Mouse (Mus musculus): ENCODE data around the gene Mfrp. TPM values are rescaled to one million over a fixed set of nuclear protein-coding genes. Genes with fewer than 3 reads are reported as not detected.

The Mfrp gene
- total RNA-seq, 1 experiment from 2014 or later, result not detected

DNA sequence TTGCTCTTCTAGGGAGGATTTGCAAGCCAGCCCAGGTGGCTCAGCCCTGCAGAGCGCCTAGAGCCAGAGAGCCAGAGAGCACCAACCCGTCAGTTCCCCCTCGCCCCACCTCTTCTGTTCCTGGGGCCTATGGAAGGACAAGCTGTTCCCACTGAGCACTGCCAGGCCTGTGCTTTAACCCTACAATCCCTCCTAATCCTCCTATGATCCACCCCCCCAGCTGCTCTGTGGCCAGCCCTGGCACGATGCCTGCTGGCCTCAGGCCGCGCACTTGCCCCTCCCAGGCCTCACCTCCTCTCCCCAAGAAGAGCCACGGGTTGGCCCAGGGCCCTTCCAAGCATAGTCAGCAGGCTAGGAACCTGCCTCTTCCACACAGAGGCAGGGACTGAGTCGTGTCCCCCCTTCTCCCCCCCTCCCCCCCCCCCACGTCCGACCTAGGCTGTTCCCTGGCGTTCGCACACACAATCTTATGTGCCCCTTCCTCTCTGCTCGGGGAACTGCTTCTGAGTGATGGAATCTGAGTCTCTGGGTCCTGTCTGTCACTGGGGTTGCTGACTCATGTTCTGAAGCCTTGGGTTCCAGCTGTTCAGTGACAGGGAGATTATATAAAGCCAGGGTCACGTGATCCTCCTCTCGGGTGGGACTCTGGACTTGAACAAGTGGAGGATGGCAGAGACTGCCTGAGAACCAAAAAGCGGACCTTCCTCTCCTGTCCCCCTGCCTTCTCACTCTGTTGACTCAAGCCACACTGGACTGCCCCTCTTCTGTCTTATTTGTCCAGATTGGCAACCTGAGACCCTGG lies 22.4 kb upstream of the Mfrp start:
- DNase-seq, result peak; percentile 84

- no peak for DNase-seq
Measured at GRCm38 (mm10) chr9:44079997-44080780, 21.3 kb upstream of the Mfrp start.

- no peak for DNase-seq
Measured at GRCm38 (mm10) chr9:44080953-44081352, 20.6 kb upstream of the Mfrp start.

DNA sequence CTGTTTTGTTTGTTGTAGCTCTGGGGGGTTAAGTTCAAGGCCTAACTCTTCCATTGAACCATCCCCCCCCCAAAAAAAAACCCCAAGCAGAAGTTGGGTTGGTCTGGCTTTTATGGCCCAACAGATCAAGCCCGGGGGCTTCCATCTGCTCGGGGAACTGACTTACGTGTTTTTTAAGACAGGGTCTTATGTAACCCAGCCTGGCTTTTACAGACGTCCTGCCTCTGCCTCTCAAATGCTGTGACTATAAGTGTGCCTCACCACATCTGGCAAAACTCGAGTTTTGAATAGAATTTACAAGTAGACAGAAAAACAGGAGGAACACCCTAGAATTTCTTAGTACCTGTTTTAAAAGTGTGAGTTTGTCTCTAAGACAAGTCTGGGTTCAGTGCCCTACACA lies 19.9 kb upstream of the Mfrp start:
- no peak for DNase-seq

- no peak for DNase-seq
Measured at GRCm38 (mm10) chr9:44082266-44082665, 19.3 kb upstream of the Mfrp start.

DNA sequence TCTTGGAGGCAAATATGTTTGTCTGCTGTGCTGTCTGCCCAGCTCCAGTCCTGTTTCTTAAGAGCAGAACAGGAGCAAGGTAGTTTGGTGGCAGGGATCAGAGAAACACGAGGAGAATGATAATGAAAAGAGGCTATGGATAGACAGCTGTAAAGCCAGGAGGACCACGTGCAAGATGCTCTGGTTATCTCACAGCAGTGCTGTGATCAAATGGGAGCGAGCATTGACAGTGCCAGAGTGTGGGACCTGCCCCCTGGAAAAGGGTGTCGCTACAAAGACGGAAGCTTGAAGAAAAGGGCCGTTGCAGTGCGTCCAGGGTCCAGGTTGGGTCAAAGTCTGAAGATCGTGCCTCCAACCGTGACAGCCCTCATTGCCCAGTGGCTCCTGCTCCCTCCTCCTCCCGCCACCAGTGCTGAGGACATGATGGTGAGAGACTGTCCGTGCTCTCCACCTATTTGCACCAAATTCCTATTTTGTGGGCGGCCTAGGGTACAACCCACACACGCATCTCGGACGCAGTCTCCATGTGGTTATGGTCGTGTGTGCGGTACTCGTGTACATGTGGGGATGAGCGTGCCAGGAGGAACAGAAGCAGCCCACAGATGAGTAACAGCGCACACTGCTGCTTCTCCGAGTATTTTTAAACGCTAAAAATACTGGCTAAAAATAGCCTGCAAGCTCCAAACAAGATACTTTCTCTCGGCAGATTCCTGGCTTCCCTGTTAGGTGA lies 18.0 kb upstream of the Mfrp start:
- no peak for DNase-seq

GRCm38 (mm10) chr9:44084236-44084635 lies 17.3 kb upstream of the Mfrp start:
- DNase-seq, result no peak

DNA sequence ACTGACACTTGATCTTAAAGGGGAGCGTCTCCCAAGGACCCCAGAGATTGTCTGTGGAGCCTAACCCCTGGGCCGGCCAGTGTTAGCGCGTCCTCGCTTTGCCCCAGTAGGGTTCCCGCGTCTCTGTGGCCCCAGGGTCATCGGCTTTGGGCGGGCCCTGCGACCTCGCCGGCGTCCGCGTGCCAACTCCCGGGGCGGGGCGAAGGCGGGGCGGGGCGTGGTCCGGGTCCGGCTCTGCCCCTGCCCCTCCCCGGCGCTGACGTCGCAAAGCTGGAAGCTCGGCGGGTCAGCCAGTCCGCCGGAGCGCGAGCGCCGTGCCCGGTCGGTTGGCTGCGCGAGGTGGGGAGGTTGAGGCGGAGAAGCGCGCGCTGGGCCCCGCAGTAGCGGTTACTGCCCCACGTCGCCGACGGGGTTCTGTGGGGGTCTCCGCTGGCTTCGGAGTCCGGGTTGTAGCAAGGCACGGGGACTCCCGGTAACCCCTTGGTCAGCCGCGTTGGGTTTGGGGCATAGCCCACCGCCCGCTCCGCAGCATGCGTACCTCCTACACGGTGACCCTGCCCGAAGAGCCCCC lies 16.8 kb upstream of the Mfrp start:
- DNase-seq, result peak; percentile 100

GRCm38 (mm10) chr9:44085276-44085675 lies 16.3 kb upstream of the Mfrp start:
- no peak for DNase-seq

GRCm38 (mm10) chr9:44085741-44086665 lies 15.5 kb upstream of the Mfrp start:
- DNase-seq, result peak; percentile 54

- no peak for DNase-seq
Measured at GRCm38 (mm10) chr9:44086960-44087359, 14.6 kb upstream of the Mfrp start.

DNA sequence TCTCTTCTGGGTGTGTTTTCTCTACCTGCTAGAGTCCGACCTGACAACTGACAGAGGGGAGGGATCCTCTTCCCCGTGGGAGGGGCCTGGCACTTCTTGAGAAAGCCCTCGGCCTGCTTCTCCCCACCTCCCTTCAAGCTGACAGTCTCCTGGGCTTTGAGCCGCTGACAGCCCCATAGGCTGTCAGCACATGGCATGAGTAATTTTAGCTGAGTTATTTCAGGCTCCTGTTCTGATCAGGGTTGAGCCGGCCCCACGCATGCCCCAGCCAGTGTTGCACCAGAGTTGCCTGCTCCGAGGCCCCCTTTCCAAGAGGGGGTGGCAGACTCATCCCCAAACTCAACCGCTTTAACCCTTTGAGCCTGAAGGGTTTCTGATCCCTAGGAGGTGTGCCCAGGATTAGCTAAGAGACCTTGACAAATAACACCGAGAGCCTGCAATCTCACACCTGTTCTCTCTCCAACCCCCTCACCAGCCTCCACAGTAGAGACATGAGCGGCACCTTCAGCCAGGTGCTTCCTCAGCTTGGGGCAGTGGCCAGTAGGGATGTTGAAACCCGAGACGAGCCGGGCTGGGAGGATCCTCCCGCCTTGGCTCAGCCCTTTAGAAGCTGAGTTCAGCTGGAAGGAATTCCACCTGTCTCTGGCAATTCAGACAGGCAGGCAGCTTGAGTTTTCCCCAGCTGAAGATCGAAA lies 13.6 kb upstream of the Mfrp start:
- no peak for DNase-seq

- no peak for DNase-seq
Measured at GRCm38 (mm10) chr9:44088877-44089608, 12.5 kb upstream of the Mfrp start.

DNA sequence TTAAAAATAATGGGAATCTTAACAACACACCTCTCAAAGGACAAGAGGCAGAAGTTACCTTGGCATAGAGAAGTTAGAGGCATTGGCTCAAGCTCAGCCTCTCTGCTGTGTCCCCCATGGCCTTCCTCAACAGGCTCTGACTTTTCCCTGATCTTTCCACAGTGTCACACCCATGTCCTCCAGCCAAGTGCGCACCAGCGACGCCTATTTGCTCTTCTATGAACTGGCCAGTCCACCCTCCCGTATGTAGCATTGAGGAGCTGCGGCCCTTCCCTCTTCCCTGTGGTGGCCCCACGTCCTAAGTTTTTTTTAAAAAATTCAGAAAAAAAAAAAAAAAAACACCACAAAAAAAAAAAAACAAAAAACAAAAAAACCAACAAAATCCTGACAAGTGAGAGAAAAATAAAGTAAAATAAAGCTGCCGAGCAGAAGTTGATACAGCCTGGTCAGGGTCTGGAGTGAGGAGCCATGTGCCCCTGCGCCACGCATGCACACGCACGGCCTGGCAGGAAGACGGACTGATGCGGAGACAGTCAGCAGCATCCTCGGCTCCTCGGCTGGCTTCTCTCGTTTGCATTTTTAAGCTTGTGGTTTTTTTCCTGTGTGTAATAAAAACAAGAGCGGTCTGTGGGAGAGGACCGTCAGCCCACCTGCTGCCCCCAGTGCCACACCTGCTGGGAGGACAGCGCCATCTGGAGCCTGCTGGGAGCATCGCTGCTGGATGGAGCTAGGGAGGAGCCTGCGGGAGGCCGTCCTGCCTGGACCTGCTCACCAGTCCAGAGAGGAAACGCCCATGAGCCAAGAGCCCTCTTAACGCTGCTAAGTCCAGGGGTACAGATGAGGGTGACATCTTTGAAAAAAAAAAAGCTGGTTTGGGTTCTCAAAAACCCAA lies 7.7 kb upstream of the Mfrp start:
- DNase-seq, result peak; percentile 74

- no peak for DNase-seq
Measured at GRCm38 (mm10) chr9:44094737-44095136, 6.8 kb upstream of the Mfrp start.

GRCm38 (mm10) chr9:44095781-44096180 lies 5.7 kb upstream of the Mfrp start:
- DNase-seq, result no peak

- no peak for DNase-seq
Measured at GRCm38 (mm10) chr9:44096536-44096935, 5.0 kb upstream of the Mfrp start.

DNA sequence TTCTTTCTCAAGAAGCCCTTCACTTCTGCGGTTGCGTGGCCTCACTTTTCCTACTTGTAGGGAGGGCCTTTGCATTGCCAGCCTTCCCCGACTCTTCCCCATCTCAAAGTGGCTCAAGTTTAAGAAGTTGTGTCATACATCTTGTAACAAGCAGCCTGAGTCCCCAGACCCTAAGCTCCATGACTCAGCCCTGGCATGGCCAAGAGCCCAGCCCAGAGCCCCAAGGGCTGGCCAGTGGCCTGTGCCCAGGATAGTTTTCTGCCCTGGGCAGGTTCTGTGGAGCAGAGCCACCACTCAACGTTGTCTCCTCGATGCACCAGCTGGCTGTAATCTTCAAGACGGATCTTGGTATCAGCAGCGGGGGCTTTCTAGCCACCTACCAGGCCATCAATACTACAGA lies 3.4 kb downstream of the Mfrp start:
- DNase-seq, result no peak

GRCm38 (mm10) chr9:44105781-44106180 lies 4.3 kb downstream of the Mfrp start:
- DNase-seq, result no peak
